Mouse (Mus musculus) frontal cortex, postnatal 14 days (tissue): ENCODE data around the gene Ino80e.

Source experiments
- DNase-seq, 2 experiments: peaks; one replicate each; pipeline ENCODE4 v3.0.0; 2022; ENCODE audit warnings: low spot score in 2 of 2

Ino80e gene

GRCm38 (mm10) chr7:126856741-126857420, 5.3 kb downstream of the Ino80e start:
- no peak for DNase-seq

DNA sequence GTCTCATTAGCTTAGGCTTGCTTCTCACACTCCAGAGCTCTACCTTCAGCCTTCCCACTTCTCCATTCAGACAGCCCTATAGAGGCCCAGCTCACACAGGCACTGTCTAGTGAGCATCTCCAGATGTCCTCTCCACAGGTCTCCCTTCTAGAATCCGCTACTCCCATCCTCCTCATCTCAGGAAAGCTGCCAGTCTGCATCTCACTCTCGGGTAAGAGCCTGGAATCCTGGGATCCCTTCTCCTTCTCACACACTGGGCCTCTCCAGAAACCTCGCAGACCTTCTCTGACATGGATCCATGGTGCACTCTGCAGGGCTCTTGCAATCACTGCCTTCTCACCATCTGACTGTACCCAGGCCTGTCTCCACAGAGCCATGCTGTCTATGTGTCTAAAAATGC, 6.5 kb downstream of the Ino80e start:
- DNase-seq: no peak

GRCm38 (mm10) chr7:126853454-126853853, 8.7 kb downstream of the Ino80e start:
- no peak for DNase-seq

- no peak for DNase-seq
Observed at GRCm38 (mm10) chr7:126851192-126851591, 11.0 kb downstream of the Ino80e start.

- DNase-seq: no peak
Observed at GRCm38 (mm10) chr7:126850161-126850560, 12.0 kb downstream of the Ino80e start.

DNA sequence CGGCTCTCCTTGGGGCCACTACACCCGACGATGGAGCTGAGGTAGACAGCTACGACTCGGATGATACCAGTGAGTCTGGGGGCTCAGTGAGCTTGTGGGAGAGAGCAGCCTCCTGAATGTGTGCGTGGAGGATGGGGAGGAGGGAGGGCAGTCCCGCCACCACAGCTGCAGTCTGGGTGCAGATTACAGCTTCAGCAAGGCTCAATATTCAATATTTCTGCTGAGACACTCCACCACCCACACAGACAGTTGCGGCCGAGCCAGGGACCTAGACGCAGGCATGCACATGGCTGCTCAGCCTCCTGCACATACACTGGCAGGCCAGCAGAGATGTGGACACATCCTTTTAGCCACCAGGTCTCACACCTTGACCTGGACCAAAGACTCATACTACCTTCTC, 13.4 kb downstream of the Ino80e start:
- DNase-seq: no peak

GRCm38 (mm10) chr7:126847421-126848398, 14.5 kb downstream of the Ino80e start:
- no peak for DNase-seq

- no peak for DNase-seq
Observed at GRCm38 (mm10) chr7:126847116-126847420, 15.1 kb downstream of the Ino80e start, which contains the start of gene Doc2a. TSS of gene Doc2a (plus strand) at chr7:126847416.

DNA sequence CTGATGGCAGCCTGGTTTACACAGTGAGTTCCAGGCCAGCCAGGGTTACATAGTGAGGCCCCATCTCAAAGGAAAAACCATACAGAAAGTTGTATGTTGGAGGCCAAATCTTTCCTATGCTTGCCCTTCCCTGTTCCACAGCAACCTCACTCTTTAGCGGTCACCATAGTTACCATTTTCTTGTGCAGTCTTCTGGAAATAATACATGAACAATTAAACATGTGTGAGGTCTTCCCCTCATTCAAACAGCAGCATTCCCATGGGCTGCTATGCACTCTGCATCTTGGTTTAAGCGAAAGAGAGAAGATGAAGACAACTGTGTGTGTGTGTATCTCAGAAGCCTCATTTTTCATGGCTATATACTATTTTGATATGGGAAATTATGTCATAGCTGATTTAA, 16.7 kb downstream of the Ino80e start:
- DNase-seq: no peak

DNA sequence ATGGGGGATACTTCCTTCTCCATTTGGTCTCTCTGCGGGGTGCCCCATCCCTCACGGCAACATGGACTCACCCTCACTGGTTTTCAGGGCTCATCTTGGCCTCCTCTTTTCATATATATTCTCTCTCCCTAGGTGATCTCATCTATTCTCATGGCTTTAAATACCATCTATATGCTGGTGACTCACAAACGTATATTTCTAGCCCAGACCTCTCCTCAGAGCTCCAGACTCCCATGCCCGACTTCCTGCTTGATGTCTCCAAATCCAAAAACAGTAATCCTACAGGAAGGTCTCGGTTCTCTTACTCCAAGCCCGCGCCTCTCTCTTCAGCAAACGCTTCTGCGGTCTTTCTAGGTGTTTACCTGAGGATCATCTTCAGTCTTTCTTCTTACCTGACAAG, 18.9 kb downstream of the Ino80e start:
- DNase-seq: no peak

GRCm38 (mm10) chr7:126833294-126833693, 28.9 kb downstream of the Ino80e start:
- DNase-seq: no peak

DNA sequence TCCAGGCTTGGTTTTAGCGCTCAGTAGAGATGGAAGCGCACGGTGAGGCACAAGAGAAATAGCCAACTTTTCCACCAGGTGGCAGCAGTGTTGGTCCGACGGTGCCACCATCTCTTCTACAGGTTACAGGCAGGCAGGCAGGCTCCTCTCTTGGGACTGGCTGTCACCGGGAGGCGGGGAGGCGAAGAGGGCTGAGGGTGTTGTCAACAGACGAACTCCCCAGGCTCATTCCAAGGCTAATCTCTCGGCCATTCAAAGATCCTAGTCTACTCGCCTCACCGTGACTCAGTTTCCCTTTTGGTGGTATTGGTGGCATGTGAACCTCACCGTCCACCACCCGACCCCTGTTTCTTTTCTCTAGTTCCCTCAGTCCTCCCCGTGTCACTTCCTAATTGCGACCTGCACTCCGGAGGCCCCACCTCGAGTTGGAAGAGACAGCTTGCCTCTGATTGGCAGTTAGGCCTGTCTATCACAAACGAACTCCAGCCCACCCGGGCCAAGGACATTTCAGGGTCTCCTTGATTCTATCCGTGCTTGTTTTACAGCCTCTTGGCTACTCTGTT, 30.1 kb downstream of the Ino80e start:
- DNase-seq: peak; percentile 67 to 75

DNA sequence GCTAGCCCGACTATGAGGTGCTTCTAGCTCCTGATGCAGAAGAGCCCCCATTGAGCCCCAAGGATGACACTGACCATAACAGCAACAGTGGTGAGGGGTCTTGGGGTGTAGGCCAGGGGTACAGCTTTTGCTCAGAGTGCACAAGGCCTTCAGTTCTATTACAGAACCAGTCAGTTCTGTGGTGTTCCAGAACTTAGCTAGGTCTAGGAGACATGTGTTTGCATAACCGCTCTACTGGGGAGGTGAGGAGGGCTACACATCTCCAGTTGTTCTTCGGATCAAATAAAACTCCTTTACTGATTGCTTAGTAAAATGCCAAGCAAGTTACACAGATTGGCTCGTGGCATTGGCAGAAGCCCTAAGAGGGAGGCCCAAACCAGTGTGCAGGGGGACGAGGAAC, 30.6 kb downstream of the Ino80e start, which contains the start of gene 4930451I11Rik:
Gene 4930451I11Rik, minus strand, starts transcription at position 101 of the 400 bp plus-strand sequence.
- no peak for DNase-seq

DNA sequence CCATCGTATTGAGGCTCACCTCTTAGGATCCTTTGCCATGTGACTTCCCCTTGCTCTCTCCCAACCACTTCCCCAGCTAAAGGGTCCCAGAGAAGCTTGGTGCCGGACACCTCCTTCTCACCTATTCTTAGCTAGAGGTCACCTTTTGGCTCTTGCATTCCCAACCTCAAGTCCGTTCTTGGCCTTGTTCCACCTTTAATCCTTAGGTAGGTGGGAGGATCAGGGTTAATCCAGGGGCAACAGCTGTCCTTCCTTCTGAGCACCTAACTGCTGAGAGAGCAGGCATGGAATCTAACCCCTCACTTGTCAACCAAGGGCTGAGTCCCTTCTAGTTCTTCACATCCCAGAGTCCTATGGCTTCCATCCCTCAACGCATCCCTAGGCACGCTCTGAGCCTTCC, 36.2 kb downstream of the Ino80e start:
- DNase-seq: no peak

DNA sequence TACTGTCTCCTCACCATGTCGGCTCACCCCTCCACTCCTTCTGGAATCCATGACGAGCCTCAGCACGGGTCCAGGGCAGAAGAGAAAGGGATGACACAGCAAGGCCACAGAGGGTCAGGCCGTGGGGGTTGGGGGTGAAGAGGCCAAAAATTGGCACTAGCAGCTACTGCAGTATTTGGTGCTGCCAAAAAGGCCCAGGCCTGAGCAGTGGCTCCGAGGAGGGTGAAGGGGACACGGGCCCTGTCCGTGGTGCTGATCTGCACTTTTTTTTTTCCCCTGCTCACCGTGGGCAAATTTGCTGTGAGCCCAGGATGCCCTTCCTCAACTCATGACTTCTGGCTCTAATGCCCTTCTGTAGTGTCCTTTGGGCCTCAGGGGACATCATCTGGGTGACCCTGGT, 36.8 kb downstream of the Ino80e start:
- no peak for DNase-seq

GRCm38 (mm10) chr7:126823940-126824339, 38.2 kb downstream of the Ino80e start:
- no peak for DNase-seq

- no peak for DNase-seq
Observed at GRCm38 (mm10) chr7:126823202-126823711, 38.9 kb downstream of the Ino80e start.

DNA sequence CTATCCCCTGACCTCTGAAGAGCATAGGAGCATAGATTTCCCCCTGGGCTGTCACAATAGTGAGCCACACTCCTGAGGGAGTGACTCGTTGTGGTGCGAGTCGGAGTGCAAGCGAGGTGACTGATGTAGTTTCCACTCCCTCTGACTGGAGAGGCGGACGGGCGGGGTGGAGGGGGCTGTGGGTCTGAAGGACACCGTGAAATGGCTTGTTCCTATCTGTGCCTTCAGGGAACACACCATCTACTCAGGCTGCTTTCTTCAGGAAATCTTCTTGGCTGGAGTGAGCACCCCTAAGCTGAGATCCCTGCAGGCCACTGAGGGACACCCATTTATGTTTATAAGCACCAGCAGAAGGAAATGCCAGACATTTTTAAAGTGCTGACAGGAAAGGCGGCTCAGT, 39.4 kb downstream of the Ino80e start:
- no peak for DNase-seq

DNA sequence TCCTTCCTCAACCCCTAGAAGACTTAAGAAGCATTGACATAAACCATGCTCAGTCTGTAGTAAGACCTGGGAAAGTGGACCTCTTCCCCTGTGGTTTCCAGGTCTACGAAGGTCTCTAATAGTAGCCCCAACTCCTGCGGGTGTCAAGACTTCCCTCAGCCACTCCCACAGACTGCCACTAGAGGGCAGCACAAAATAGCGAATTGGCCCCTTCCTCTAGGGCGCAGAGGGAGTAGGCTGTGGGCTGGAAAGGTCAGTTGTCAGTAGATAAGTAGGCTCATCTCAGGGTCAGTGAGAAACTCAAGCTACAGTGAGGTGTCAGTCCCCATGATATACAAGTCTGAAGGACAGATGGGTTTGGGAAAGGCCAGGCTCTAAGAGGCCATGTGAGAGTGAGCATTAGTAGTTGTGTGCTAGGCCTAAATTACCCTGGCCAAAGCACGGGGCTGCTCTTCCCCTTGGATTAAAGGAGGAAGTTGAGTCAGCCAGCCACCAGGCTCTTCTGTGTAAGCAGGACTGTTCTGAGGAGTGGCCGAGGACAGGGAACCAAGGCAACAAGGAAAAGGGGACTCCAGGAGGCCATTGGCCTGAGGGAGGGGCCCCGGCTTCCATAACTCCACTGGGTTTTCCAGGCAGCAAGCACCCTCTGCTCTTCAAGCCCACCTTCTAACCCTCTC, 40.2 kb downstream of the Ino80e start:
- DNase-seq: peak in 1 of 2 experiments; percentile 76

DNA sequence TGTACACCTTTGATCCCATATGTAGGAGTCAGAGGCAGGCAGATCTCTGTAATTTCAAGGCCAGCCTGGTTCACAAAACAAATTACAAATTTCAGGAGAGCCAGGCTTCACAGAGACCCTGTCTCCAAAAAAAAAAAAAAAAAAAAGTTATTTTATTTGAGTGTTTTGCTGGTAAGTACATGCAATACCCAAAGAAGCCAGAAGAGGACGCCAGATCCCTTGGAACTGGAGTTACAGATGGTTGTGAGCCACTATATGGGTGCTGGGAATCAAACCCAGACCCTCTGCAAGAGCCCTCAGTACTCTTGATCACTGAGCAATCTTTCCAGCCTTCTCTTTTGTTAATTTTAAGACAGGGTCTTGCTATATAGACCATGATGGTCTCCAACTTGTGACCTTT, 43.4 kb downstream of the Ino80e start:
- DNase-seq: no peak

- DNase-seq: no peak
Observed at GRCm38 (mm10) chr7:126817595-126817994, 44.6 kb downstream of the Ino80e start.

DNA sequence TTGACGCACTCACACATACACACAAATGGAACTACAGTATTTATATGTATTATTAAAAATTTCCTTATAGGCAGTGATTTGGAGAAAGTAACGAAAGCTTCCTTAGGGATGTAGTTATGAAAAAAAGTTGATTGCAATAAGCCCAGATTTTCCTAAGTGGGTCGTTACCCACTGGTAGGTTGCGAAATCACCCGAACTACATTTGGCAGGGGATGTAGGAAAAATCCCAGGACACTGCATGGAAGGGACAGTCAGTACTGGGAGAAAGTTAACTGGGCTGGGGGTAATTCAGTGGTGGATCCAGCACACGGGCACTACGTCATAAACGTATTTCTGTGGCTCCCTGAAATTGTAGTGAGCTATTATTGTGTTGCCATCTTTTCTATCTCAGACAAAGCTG, 45.7 kb downstream of the Ino80e start:
- DNase-seq: no peak
